Mouse (Mus musculus) spleen, postnatal 14 days (tissue): ENCODE results near the gene Iqgap2.

Experiments
- DNase-seq, 2 experiments: peaks; one replicate each; pipeline ENCODE4 v3.0.0; 2021 to 2022; ENCODE audit warnings: low spot score in 2 of 2

Iqgap2 gene

GRCm38 (mm10) chr13:95617671-95618171, 274.0 kb downstream of the Iqgap2 start:
- DNase-seq: no peak

GRCm38 (mm10) chr13:95617082-95617670, 274.5 kb downstream of the Iqgap2 start:
- no peak for DNase-seq

- DNase-seq: no peak
Measured at GRCm38 (mm10) chr13:95616512-95616911, 275.2 kb downstream of the Iqgap2 start.

- DNase-seq: no peak
Measured at GRCm38 (mm10) chr13:95614757-95615156, 277.0 kb downstream of the Iqgap2 start.

GRCm38 (mm10) chr13:95612243-95612642, 279.5 kb downstream of the Iqgap2 start:
- DNase-seq: no peak

- no peak for DNase-seq
Measured at GRCm38 (mm10) chr13:95611752-95612151, 280.0 kb downstream of the Iqgap2 start.

GRCm38 (mm10) chr13:95610786-95611562, 280.7 kb downstream of the Iqgap2 start:
- no peak for DNase-seq

GRCm38 (mm10) chr13:95609088-95609420, 282.7 kb downstream of the Iqgap2 start:
- DNase-seq: no peak

- no peak for DNase-seq
Measured at GRCm38 (mm10) chr13:95608416-95609087, 283.2 kb downstream of the Iqgap2 start.

GRCm38 (mm10) chr13:95607019-95607418, 284.7 kb downstream of the Iqgap2 start:
- no peak for DNase-seq

- no peak for DNase-seq
Measured at GRCm38 (mm10) chr13:95604288-95604687, 287.4 kb downstream of the Iqgap2 start.

- no peak for DNase-seq
Measured at GRCm38 (mm10) chr13:95599833-95600359, 291.8 kb downstream of the Iqgap2 start.

GRCm38 (mm10) chr13:95598232-95598920, 293.3 kb downstream of the Iqgap2 start:
- DNase-seq: no peak

GRCm38 (mm10) chr13:95597578-95597977, 294.1 kb downstream of the Iqgap2 start:
- DNase-seq: no peak

GRCm38 (mm10) chr13:95596689-95597088, 295.0 kb downstream of the Iqgap2 start:
- no peak for DNase-seq

GRCm38 (mm10) chr13:95595921-95596320, 295.8 kb downstream of the Iqgap2 start:
- DNase-seq: no peak

- DNase-seq: no peak
Measured at GRCm38 (mm10) chr13:95595411-95595810, 296.3 kb downstream of the Iqgap2 start.

- no peak for DNase-seq
Measured at GRCm38 (mm10) chr13:95592860-95593259, 298.9 kb downstream of the Iqgap2 start.

- DNase-seq: no peak
Measured at GRCm38 (mm10) chr13:95591606-95592005, 300.1 kb downstream of the Iqgap2 start.

GRCm38 (mm10) chr13:95587628-95588027, 304.1 kb downstream of the Iqgap2 start:
- no peak for DNase-seq

GRCm38 (mm10) chr13:95584898-95585297, 306.8 kb downstream of the Iqgap2 start:
- no peak for DNase-seq
